ENCODE assay signal across 8 mouse cellular contexts in the genomic region with DNA sequence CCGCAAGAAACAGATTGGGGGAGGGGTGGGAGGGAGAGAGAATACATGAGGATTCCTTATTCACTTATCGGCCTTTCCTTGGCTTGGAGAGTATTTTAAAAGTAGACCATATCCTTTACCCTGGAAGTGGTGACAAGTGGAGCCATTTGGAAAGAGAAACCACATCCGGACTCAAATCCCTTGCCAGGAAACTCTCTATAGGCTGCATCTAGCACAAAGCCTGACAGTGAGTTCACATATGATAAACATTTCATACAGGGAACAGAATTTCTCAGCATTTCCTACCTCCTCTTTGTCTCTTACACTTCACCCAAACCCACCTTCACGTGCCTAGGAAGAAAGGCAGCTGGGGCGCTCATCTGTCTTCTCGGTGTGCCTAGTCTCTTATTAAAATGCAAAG. TPM values are rescaled to one million over a fixed set of nuclear protein-coding genes. Genes with fewer than 3 reads are reported as not detected.
DNase-seq lines count a peak whose midpoint lies in the region; ATAC-seq and TF ChIP-seq lines count a peak whose summit lies in the region.

No protein-coding gene starts in this region.

- H3K79me2 ChIP-seq in macrophage (ENCODE audit: inconsistent target) = no peaks in the 10 kb centered on the region

- H3K27me3 ChIP-seq in heart, embryonic 14.5 days (ENCODE audit: control insufficient read depth, insufficient read depth, low read length) = no peaks in the 10 kb centered on the region

- H3K9ac ChIP-seq in heart, embryonic 14.5 days (ENCODE audit: low read length) = peak overlapping the region; percentile 79

- no peaks in the 10 kb centered on the region for H3K9me3 ChIP-seq in heart, embryonic 14.5 days (ENCODE audit: control insufficient read depth, low read length)

- no peak for TF ChIP-seq CTCF in bone marrow, adult 2 months (IDR thresholded peaks at IDR 0.05; ENCODE audit: control insufficient read depth, insufficient read depth, low read length)

- TF ChIP-seq POLR2A in bone marrow, adult 2 months (IDR thresholded peaks at IDR 0.05; ENCODE audit: borderline replicate concordance, control insufficient read depth, low read depth, low read length) = no peak

- no peak for ATAC-seq in heart, embryonic 14.5 days (ENCODE audit: insufficient number of reproducible peaks, insufficient read depth, low FRiP score, low read depth)
- ATAC-seq in megakaryocyte-erythroid progenitor cell, adult 5-6 weeks (replicated peaks; ENCODE audit: low FRiP score, low TSS enrichment, poor library complexity, severe bottlenecking) = no peak

- peak overlapping the region; percentile 93 for H3K4me2 ChIP-seq in heart, embryonic 14.5 days (ENCODE audit: low read length)

- DNase-seq in heart, postnatal 25 days (ENCODE audit: low spot score) = no peak
- peak; percentile 19 for DNase-seq in forelimb bud, embryonic 11.5 days (ENCODE audit: low read depth, low spot score)
- DNase-seq in spleen, postnatal 14 days (ENCODE audit: low spot score in 2 of 2) = no peak
- DNase-seq in kidney, adult 18-20 months = no peak

- peaks cover 27% of the 10 kb centered on the region for H3K36me3 ChIP-seq in heart, embryonic 14.5 days (ENCODE audit: control insufficient read depth, insufficient read depth, low read length)
- H3K36me3 ChIP-seq in macrophage (ENCODE audit: inconsistent target) = no peaks in the 10 kb centered on the region

- H3K4me1 ChIP-seq in heart, embryonic 14.5 days (ENCODE audit: control insufficient read depth in 2 of 2, insufficient read depth in 2 of 2, low read length in 2 of 2) = peaks cover 8% of the 10 kb centered on the region in 2 experiments
- H3K4me1 ChIP-seq in bone marrow, adult 2 months (ENCODE audit: control insufficient read depth, insufficient read depth, low read length) = no peaks in the 10 kb centered on the region

- peak overlapping the region; percentile 93 to 96 for H3K27ac ChIP-seq in heart, embryonic 14.5 days (replicated peaks in 1 of 2; ENCODE audit: control insufficient read depth in 1 of 2, insufficient read depth in 1 of 2, low read depth in 2 of 2, low read length in 2 of 2)
- H3K27ac ChIP-seq in bone marrow, adult 2 months (ENCODE audit: control insufficient read depth, insufficient read depth, low read depth, low read length, poor library complexity) = no peak overlapping the region
- peak overlapping the region; percentile 32; the same call in 1 of the 2 replicates for H3K27ac ChIP-seq in macrophage

- H3K4me3 ChIP-seq in heart, embryonic 14.5 days (ENCODE audit: control insufficient read depth in 1 of 2, insufficient read depth in 1 of 2, low read depth in 1 of 2, low read length in 2 of 2) = peak overlapping the region; percentile 51 to 53
- H3K4me3 ChIP-seq in bone marrow, adult 2 months (replicated peaks; ENCODE audit: control insufficient read depth, low read depth, low read length) = peak overlapping the region; percentile 85
- H3K4me3 ChIP-seq in macrophage (ENCODE audit: inconsistent target) = peak overlapping the region; percentile 84

- WGBS in heart, embryonic 14.5 days = 2% methylated on average over 6 of the region's 6 CpGs
- WGBS in bone marrow, adult 2 months = 17% methylated on average over 6 of the region's 6 CpGs
- 27% methylated on average over 6 of the region's 6 CpGs for WGBS in macrophage (ENCODE audit: missing documents)

- intact Hi-C loops in heart, postnatal 25 days (cut with DNase I) = loop anchor here (2.0 kb wide), 1 partner anchor 52 kb away; no protein-coding TSS in a partner anchor

RNA-seq across cellular contexts. Expression of a gene that starts 0.7 kb away (rescaled TPM):
- 13.6 and 14.9 TPM in 2 replicates for polyA plus RNA-seq in heart, embryonic 14.5 days (2014; fragmentation: Nextera tagmentation; extraction: Ambion mirVana)
- 10 to 100 TPM; 16.1 to 17.2 TPM for total RNA-seq in heart, postnatal 25 days (2021)
- 10.8 and 16.1 TPM in 2 replicates for polyA plus RNA-seq in bone marrow, adult 2 months (2011; ENCODE audit: insufficient read depth, insufficient read length, low replicate concordance, missing spikeins)
- total RNA-seq in macrophage (2018; cell fraction: chromatin; rRNA removed) = 100 to 1,000 TPM in 2 of 26 experiments, 10 to 100 TPM in 24; 19.5 to 111 (median 65.2) TPM
- 10 to 100 TPM in 20 of 26 experiments, 1 to 10 TPM in 6; 5.8 to 21.6 (median 11.8) TPM for total RNA-seq in macrophage (2018; cell fraction: cytosol; rRNA removed)
- total RNA-seq in macrophage (2018; cell fraction: nucleus; rRNA removed) = 10 to 100 TPM; 14.8 to 73.7 (median 33.2) TPM
- polyA plus RNA-seq in macrophage (2018) = 13.2 to 15.0 TPM (median 14.6 TPM) in 3 replicates
- total RNA-seq in megakaryocyte-erythroid progenitor cell, adult 5-6 weeks (2014; fragmentation: Nextera tagmentation) = 27.2 and 30.0 TPM in 2 replicates
- 21.6 and 32.0 TPM in 2 replicates for total RNA-seq in megakaryocyte-erythroid progenitor cell, adult 5-6 weeks (2017)

RNA-seq across cellular contexts. Expression of a gene that starts 28.6 kb away (rescaled TPM):
- 92.3 and 96.6 TPM in 2 replicates for polyA plus RNA-seq in heart, embryonic 14.5 days (2014; fragmentation: Nextera tagmentation; extraction: Ambion mirVana)
- total RNA-seq in heart, postnatal 25 days (2021) = 10 to 100 TPM; 62.5 to 66.0 TPM
- polyA plus RNA-seq in bone marrow, adult 2 months (2011; ENCODE audit: insufficient read depth, insufficient read length, low replicate concordance, missing spikeins) = 28.0 and 38.3 TPM in 2 replicates
- 10 to 100 TPM in 25 of 26 experiments, 1 to 10 TPM in 1; 9.0 to 74.1 (median 28.7) TPM for total RNA-seq in macrophage (2018; cell fraction: chromatin; rRNA removed)
- 10 to 100 TPM; 12.5 to 23.6 (median 18.4) TPM for total RNA-seq in macrophage (2018; cell fraction: cytosol; rRNA removed)
- total RNA-seq in macrophage (2018; cell fraction: nucleus; rRNA removed) = 10 to 100 TPM; 11.5 to 41.9 (median 19.3) TPM
- polyA plus RNA-seq in macrophage (2018) = 13.6 to 25.3 TPM (median 20.3 TPM) in 3 replicates
- total RNA-seq in megakaryocyte-erythroid progenitor cell, adult 5-6 weeks (2014; fragmentation: Nextera tagmentation) = 79.8 and 89.1 TPM in 2 replicates
- 39.6 and 49.6 TPM in 2 replicates for total RNA-seq in megakaryocyte-erythroid progenitor cell, adult 5-6 weeks (2017)

RNA-seq across cellular contexts. Expression of a gene that starts 31.4 kb away (rescaled TPM):
- 85.1 and 89.4 TPM in 2 replicates for polyA plus RNA-seq in heart, embryonic 14.5 days (2014; fragmentation: Nextera tagmentation; extraction: Ambion mirVana)
- 10 to 100 TPM; 15.5 to 19.3 TPM for total RNA-seq in heart, postnatal 25 days (2021)
- polyA plus RNA-seq in bone marrow, adult 2 months (2011; ENCODE audit: insufficient read depth, insufficient read length, low replicate concordance, missing spikeins) = 20.2 and 30.0 TPM in 2 replicates
- 10 to 100 TPM in 20 of 26 experiments, 1 to 10 TPM in 6; 6.3 to 33.7 (median 13.2) TPM for total RNA-seq in macrophage (2018; cell fraction: chromatin; rRNA removed)
- 10 to 100 TPM; 38.0 to 74.1 (median 59.3) TPM for total RNA-seq in macrophage (2018; cell fraction: cytosol; rRNA removed)
- total RNA-seq in macrophage (2018; cell fraction: nucleus; rRNA removed) = 10 to 100 TPM in 23 of 26 experiments, 1 to 10 TPM in 3; 6.3 to 29.9 (median 20.8) TPM
- 35.1 to 61.5 TPM (median 55.2 TPM) in 3 replicates for polyA plus RNA-seq in macrophage (2018)
- 82.7 and 85.5 TPM in 2 replicates for total RNA-seq in megakaryocyte-erythroid progenitor cell, adult 5-6 weeks (2014; fragmentation: Nextera tagmentation)
- 28.1 and 28.8 TPM in 2 replicates for total RNA-seq in megakaryocyte-erythroid progenitor cell, adult 5-6 weeks (2017)

RNA-seq across cellular contexts. Expression of a gene that starts 31.6 kb away (rescaled TPM):
- polyA plus RNA-seq in heart, embryonic 14.5 days (2014; fragmentation: Nextera tagmentation; extraction: Ambion mirVana) = 36.8 and 39.6 TPM in 2 replicates
- total RNA-seq in heart, postnatal 25 days (2021) = 100 to 1,000 TPM; 123 to 137 TPM
- polyA plus RNA-seq in bone marrow, adult 2 months (2011; ENCODE audit: insufficient read depth, insufficient read length, low replicate concordance, missing spikeins) = 9.8 and 20.0 TPM in 2 replicates
- total RNA-seq in macrophage (2018; cell fraction: chromatin; rRNA removed) = 100 to 1,000 TPM in 11 of 26 experiments, 10 to 100 TPM in 15; 32.6 to 173 (median 86.2) TPM
- total RNA-seq in macrophage (2018; cell fraction: cytosol; rRNA removed) = 10 to 100 TPM; 31.0 to 72.0 (median 46.1) TPM
- 100 to 1,000 TPM in 2 of 26 experiments, 10 to 100 TPM in 24; 27.2 to 113 (median 54.2) TPM for total RNA-seq in macrophage (2018; cell fraction: nucleus; rRNA removed)
- 52.6 to 66.6 TPM (median 52.9 TPM) in 3 replicates for polyA plus RNA-seq in macrophage (2018)
- total RNA-seq in megakaryocyte-erythroid progenitor cell, adult 5-6 weeks (2014; fragmentation: Nextera tagmentation) = 18.2 and 21.3 TPM in 2 replicates
- total RNA-seq in megakaryocyte-erythroid progenitor cell, adult 5-6 weeks (2017) = 19.9 and 27.1 TPM in 2 replicates

RNA-seq across cellular contexts. Expression of a gene that starts 36.3 kb away (rescaled TPM):
- polyA plus RNA-seq in heart, embryonic 14.5 days (2014; fragmentation: Nextera tagmentation; extraction: Ambion mirVana) = 3.8 and 4.8 TPM in 2 replicates
- 1 to 10 TPM; 6.1 to 8.4 TPM for total RNA-seq in heart, postnatal 25 days (2021)
- 5.2 and 8.2 TPM in 2 replicates for polyA plus RNA-seq in bone marrow, adult 2 months (2011; ENCODE audit: insufficient read depth, insufficient read length, low replicate concordance, missing spikeins)
- total RNA-seq in macrophage (2018; cell fraction: chromatin; rRNA removed) = 10 to 100 TPM in 16 of 26 experiments, 1 to 10 TPM in 10; 1.2 to 43.9 (median 15.0) TPM
- 10 to 100 TPM in 19 of 26 experiments, 1 to 10 TPM in 7; 3.0 to 20.3 (median 14.2) TPM for total RNA-seq in macrophage (2018; cell fraction: cytosol; rRNA removed)
- total RNA-seq in macrophage (2018; cell fraction: nucleus; rRNA removed) = 10 to 100 TPM in 14 of 26 experiments, 1 to 10 TPM in 12; 1.5 to 45.2 (median 10.3) TPM
- polyA plus RNA-seq in macrophage (2018) = 12.2 to 14.3 TPM (median 12.8 TPM) in 3 replicates
- total RNA-seq in megakaryocyte-erythroid progenitor cell, adult 5-6 weeks (2014; fragmentation: Nextera tagmentation) = 17.4 and 20.5 TPM in 2 replicates
- 8.2 and 8.3 TPM in 2 replicates for total RNA-seq in megakaryocyte-erythroid progenitor cell, adult 5-6 weeks (2017)
